Mouse (Mus musculus) lung, postnatal 10 days (tissue): ENCODE measurements around the gene Plin1.

Source experiments
- DNase-seq: peaks from one replicate; pipeline ENCODE4 v3.0.0; 2021

The Plin1 gene

DNA sequence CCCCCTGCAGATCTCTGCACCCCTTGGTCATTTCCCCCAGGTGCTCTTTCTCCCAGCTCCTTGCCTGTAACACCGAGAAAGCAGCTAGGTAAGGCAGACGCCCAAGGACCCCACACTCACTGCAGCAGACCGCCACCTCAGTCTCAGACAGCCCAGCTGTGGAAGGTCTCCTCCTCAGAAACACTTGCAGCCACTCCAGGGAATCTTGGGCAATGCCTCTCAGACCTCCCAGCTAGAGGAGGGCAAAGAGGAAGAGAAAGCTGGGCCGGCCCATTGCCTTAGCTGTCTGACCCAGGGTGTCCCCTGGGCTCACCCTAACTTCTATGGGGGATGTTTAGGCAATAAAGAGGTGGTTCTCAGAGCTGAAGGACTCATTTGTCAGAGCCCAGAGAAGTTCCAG is at the start of gene Plin1:
Plin1 (minus strand) TSS at position 282 of the 400 bp plus-strand sequence.
- DNase-seq, result peak; percentile 53

DNA sequence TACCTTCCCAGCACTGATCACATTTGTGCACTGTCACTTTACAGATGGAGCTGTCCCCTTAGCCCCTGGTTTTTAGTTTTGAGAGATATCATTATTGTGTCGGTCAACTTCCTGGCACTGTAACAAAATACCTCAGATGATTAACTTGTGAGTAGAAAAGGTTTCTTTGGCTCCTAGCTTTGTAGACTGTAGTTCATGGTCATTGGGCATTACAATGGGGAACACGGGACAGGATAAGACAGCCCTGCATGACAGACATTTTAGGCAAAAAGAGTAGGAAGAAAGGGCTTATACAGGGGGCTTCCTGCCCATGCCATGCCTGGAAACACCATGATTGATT is 49.8 kb upstream of the Plin1 start:
- DNase-seq, result no peak

DNA sequence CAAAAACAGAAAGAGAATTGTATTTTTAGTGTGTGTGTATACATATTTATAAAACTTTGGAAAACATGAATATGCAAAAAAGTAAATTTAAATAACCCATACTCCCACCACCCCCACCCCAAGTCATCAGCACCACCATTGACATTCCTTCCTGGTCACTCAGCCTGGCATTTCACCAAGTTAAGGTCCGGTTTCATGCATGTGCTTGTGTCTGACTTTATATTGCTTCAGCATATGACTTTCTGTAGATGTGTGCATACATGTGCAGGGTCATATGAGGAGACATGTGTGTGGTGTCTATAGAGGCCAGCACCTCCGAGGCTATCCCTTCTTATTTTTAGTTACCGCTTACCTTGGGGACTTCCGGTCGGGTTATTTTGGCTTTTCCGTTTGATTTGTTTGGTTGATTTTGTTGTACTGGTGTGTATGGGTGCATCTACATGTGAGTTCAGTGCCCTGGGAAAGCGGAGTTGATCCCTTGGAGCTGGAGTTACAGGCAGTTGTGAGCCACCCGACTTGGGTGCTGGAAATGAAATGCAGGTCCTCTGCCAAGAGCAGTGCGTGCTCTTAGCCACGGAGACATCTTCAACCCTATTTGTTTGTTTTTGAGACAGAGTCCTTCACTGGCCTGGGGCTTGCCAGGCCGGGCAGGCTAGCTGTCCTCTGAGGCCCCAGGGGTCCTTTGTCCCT is 49.3 kb upstream of the Plin1 start:
- no peak for DNase-seq

DNA sequence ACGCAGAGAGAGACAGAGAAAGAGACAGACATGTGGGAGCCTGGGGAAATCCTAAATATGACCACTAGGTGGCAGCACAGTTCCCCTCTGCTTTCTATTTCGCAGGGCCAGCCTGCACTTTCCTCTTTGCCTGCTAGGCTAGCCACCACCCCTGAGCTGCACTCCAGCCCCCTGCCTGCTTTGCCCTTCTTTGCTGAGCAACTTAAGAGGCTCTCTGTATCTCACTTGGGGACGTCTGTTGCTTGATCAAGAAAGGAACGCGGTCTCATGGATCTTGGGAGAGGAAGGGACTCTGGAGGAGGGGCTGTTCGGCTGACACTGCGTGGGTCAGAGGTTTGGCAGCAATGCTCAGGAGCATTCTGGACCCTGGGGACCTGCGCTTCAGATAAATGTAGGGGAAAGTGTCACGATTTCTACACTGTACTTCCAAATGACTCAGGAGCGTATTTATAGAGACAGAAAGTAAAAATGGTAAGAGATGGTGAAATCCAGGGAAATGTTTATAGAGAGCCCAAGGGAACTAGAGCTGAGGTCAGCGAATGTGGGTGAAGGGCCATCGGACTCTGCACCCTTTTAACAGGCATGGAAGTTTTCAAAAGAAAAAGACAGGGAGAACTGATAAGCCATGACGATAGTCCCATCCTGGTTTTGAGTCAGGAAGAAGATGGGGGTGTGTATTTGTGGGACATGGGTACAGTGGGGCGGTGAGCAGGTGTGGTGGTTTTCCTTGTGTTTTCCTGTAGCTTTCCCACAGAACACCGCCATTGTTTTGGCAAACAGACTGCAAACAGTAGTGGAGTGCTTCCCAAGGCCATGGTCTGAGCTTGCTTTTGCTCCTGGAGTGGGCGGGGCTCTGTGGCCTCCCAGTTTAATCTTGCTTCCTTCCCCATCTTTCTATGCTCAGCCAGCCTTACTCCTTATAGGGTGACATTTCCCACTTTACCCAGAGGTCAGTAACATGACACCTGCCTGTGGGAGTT is 48.2 kb upstream of the Plin1 start:
- peak; percentile 83 for DNase-seq

DNA sequence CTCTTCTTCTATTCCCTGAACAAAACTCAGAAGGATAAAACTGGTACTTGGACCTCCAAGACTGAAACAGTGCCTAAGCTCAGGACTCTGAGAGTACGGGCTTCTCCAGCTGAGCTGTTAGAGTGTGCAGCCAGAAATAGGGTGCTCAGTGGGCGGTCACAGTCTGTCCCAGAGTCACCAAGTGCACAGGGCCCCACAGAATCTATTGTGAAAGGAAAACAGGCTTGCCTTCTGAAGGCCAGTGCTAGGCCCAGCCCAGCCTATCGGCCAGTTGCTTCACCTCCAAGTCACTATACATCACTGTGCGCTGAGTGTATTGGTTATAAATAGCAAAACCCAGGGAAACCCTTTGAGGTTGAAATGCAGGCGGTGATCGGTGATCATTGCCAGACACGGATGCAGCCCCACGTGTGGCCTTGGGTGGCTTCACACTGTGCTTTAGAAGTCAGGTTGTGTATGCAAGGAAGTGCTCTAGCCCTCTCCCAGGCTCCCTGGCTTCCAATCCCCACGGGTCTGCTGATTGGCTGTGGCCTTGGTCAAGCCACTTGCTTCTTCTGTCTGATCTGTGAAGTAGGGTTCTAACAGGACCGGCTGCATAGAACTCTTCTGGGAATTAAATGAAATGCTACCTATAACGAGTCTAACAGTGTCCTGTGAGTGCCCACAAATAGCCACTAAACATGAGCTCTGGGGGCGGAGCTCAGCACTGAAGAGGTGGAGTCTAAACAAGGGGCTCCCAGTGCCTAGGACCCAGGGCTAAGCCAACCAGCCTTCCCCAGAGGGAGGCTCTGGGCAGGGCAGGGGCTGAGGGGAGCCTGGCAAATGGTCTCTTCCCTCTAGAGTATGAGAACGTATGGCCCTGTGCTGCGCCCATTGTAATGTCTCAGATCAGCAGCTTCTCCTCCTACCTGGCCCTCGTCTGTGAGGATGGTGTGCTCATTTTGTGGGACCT is 39.1 kb upstream of the Plin1 start:
- DNase-seq, result no peak

DNA sequence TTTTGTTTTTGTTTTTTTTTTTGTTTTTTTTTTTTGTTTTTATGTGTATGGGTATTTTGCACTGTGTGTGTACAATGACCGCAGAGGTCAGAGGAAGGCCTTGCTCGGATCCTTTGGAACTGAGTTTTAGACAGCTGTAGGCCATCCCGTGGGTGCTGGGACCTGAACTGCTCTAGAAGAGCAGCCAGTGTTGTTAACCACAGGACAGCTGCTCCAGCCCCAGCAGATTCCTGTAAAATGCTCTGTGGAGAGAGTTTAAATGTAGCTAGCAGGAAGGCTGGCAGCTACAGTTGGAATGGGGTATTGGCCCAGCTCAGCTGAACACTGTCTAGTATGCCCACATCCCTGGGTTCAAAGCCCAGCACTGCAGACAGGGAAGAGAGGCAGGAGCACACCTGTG is 37.0 kb upstream of the Plin1 start:
- no peak for DNase-seq

DNA sequence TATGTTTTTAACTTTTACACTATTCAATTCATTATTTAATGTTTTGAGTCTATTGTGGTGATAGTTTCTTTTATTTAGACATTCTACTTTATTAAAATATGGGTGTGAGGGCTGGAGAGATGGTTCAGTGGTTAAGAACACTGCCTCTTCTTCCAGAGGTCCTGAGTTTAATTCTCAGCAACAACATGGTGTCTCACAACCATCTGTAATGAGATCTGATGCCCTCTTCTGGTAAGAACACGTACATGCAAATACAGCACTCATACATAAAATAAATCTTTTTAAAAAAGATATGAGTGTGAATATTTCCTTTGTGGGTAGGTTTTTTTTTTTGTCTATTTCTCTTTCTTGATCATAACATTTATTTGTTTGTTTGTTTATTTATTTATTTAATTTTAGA is 33.3 kb upstream of the Plin1 start:
- DNase-seq, result no peak

DNA sequence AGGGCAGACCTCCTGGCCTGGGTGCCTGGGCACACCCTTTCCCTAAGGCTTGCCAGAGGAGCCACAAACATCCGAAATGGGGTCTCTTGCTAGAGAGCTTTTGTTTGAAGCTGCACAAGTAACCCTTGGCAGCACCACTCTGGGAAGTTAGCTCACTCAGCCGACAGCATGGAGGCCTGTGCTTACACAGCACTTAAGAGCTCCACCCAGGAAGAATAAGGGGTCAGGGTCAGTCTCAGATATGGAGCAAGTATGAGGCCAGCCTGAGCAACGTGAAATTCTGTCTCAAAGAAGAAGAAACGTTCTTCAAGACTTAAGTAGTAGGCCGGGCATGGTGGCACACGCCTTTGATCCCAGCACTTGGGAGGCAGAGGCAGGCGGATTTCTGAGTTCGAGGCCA is 29.4 kb upstream of the Plin1 start:
- DNase-seq, result no peak

DNA sequence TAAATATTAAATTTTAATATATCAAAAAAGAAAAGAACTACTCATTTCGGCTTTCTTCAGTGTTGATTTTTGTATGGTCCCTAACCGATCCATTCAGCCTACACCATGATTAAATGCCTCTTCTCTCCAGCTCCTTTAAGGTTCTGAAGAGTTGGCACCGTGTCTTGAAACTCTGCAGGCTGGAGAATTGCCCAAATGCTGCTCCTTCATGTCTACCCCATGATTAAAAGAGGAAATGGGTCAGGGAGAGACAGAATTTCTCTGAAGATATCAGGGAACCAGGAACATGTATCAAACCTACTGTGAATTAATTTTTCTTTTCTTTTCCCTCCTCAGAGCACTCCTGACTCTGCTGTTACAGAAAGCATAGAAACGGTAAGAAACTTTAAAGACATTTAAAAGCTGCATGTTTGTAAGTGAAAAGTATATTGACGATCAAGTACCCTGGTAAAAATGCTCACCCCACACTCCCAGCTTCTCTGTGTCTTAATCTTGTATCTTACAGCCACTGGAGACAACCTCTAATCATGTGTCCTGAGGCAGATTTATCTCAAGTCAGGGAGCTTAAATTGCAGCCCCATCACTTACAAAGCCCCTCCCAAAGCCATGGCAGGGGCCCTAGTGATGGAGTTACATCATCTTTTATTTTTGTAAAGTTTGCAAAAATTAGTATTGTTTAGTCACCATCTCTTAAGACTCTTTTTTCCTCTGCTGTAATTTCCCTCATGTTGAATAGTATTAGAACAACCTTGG is 28.6 kb upstream of the Plin1 start:
- no peak for DNase-seq

DNA sequence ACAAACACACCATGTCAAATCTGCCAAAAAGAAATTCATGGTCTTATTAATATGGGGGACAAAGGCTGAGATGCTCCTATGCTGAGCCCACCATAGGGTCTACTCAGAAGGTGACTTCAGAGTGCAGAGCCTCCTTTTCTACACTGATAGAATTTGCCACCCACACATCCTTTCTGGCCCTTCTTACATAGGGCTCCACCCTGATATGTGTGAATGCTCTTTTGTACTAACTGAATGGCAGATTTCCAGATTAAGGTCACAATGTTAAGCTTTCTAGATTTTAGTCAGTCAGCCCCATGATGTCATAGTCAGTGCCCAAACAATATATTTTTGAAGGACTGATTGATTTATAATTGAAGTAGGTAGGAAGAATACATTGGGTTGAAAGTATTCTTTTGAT is 27.1 kb upstream of the Plin1 start:
- no peak for DNase-seq

DNA sequence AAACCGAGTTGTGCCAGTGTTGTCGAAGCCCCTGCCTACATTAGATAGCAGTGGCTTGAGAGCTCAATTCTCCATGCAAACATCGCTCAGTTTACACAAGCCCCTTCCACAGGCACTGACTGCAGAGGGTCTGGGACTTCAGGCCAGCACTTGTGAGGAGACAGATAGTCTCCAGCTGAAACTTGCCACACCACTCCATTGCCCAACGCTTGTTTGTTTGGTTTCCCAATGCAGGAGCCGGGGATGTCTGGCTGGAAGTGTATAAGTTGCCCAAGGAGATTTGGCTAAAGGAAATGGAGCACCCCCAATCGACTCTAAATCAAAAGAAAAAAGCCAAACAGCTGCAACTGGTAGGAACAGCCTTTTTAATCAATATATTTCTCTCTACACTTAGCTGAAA is 25.5 kb upstream of the Plin1 start:
- peak; percentile 58 for DNase-seq

DNA sequence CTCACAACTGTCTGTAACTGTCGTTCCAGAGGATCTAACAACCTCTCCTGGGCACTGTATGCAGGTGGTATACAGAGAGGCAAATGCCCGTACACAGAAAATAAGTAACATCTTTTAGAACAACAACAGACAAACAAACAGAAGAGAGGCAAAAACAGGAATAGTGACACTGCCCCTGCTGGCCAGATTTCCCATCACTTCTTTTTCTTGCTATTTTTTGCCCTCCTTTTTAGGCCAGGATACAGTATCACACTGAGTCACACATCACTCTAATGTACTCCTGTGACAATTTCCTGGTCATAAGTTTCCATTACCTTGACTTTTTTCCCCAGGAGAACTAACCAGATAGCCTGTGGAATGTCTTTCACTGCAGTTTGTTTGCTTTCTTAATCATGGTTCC is 23.6 kb upstream of the Plin1 start:
- no peak for DNase-seq

DNA sequence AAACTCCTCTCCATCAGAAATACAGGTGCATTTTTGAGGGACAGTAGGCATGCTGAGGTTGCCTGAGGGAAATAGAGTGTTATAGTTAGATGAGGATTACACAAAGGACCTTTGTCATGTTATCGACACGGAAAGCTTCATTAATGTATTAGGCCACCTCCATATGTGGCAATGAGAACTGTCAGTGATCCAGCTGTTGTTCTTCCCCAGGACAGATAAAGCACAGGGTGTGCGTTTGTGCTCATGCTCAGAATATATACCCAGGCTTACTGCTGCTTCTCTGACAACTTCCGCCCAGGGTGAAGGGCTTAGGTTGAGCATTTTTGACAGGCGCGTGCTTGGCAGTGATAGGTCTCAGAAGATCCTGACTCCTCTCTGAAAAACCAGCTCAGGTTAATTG is 16.8 kb upstream of the Plin1 start:
- no peak for DNase-seq

DNA sequence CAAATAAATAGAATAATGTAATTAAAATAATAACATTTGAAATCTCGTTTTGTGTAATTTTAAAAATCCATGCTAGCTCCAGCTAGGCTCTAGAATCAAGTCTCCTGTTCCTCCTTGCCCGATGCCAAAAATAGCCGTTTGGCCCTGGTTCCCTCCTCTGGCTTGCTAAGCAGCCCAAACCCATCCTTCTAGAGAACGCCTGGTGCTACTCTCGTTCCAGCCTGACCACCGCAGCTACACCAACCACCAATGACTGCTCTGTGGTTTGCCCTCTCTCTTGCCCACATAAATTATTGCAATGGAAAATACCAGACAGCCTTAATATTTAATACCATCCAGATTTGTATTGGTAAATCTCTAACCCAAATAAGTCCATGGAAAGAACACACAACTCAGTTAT is 15.0 kb upstream of the Plin1 start:
- no peak for DNase-seq

DNA sequence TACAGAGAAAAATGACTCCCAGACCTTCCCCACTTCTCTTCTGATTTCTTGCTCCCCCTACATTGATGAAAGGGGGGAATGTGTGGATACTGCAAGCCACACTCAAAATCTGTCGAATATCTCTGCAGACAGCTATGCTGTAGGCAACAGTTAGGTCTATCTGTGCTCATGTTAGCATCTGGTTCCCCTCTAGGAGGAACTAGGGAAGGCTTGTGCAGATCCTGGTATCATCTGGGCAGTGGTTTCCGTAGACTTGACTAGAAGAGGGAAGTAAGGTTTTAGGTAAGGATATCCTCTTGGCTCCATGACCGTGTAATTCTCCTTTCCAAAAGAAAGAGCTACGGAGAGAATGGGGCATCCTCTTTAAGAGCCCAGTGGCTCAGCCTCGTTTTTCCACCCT is 11.9 kb upstream of the Plin1 start:
- no peak for DNase-seq

DNA sequence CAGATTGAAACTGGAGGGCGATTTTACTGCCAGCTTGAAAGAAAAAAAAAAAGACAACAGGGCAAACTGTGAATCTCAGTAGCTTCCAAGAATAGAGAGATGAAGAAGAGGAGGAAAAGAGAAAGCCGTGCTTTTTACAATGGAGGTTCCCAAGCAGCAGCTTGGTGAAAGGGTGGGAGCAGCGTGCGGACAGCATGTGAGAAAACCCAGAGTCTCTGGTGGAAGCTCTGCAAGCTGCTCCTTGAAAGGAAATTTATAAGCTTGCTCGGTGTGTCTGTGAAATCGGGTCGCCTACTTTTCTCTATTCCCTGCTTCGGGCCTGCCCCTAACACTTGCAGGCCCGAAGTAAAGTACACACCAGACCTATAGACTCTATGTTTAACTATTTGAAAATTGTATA is 11.3 kb upstream of the Plin1 start:
- DNase-seq, result no peak

DNA sequence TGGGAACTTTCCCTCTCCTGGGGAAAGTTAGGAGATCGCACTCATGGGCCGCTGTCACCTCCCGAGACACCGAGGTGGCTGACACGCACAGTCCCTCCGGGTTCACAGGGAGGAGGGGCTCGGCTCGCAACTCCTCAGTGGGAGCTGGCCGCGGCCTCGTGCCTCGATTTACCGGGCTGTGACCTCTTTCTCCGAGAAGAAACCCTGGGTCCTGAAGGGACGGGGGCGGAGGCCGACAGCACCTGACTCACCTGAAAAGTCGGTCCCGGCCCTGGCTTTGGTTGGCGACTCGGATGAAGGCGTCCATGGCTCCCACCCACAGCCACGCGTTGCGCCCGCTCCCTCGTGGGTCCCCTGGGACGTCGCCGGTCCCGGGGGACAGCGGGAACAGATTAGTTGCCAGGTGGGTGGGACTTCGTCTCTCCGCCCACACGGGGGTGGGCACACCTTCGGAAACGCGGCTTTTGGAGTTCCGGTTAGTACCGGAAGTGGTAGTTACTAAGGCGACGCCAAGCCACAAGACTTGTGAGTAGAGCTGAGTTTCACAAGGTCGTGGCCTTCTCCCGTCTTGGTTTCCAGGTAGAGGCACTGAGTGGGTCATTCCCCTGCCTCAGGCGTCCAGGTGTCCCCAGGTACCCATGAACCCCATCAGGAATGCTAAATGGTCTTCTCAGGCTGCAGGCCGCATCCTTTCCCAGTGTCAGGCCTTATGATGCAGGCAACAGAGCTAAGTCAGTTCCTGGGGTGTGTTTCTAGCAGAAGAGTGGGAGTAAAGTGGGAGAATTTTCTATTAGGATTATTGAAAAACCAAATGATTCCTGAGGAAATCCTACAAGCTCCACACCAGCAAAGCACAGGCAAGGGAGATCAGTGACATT is 10.2 kb upstream of the Plin1 start, which contains the start of the genes Pex11a and Wdr93:
Pex11a (minus strand) TSS at position 473 of the 878 bp plus-strand sequence.
Wdr93 (plus strand) TSS at position 505 of the 878 bp plus-strand sequence.
- DNase-seq, result peak; percentile 91

DNA sequence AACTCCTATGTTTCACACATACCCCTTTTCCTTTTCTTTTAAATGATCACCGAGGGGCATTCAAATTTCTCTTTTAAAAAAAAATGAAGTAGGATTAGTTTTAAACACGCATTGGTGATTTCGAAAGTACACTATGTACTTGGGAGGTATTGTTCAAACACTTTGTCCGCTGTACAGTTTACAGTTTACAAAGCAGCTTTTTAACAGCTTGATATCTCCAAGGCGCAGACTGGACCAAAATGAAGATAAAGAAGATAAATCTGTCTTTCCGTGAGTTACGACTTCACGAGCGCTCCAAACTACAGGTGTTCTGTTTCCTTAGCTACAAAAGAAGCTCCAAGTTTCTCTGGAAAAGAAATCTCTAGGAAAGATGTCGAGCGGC is 9.6 kb upstream of the Plin1 start:
- DNase-seq, result no peak

DNA sequence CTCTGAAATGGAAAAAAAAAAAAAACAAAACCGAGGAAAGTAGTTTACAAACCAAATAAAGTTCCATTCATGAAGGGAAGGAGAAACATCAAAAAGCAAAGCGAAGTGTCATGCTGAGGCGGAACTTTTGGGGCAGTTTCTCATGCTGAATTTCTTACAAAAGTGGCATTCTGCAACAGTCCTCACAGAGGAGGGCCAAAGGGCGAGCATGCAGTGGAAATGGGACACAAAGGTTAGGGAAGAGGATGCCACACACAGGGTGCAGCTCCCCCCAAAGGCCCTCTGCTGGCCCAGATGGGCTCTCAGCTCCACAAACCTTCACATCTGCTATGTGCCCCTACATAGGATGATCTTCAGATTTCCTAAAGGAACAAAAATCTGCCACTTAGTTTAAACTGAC is 7.6 kb upstream of the Plin1 start:
- no peak for DNase-seq

DNA sequence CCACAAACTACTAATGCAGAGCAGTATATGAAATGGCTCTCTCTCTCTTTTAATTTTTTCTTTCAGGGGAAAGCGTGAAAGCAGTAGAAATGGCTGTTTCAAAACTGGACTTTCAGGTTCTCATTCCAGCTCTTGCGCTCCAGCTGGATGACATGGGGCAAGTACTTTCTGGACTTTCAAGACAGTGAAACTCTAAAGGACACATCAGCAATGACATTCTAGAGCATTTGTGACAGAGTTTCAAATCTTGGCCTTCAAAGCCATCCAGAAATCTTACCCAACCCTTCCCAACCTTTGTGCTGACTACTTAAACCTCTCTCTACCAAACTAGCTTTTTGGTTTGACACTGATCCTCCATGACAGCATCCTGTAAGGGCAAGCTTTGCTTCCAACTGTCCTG is 6.2 kb upstream of the Plin1 start:
- DNase-seq, result no peak

DNA sequence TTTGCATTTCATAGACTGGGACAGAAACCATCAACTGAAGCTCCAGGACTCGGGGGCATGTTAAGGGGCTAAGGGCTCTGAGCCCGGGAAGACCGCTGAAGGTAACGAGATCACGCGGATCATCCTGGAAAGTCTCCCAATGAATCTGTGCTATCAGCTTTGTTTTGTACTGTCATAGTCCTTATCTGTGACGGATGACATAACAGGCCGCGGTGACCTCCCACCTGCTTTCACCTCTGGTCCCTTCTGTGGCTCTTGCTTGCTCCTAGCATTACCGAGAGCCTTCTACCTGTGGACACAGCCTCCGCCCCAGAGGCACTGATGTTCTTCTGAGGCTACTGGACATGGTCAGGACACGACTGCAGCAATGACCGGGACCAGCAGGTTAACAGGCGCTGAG is 3.8 kb upstream of the Plin1 start:
- no peak for DNase-seq
